ENCODE assay signal across 1 mouse cellular context in the genomic region with DNA sequence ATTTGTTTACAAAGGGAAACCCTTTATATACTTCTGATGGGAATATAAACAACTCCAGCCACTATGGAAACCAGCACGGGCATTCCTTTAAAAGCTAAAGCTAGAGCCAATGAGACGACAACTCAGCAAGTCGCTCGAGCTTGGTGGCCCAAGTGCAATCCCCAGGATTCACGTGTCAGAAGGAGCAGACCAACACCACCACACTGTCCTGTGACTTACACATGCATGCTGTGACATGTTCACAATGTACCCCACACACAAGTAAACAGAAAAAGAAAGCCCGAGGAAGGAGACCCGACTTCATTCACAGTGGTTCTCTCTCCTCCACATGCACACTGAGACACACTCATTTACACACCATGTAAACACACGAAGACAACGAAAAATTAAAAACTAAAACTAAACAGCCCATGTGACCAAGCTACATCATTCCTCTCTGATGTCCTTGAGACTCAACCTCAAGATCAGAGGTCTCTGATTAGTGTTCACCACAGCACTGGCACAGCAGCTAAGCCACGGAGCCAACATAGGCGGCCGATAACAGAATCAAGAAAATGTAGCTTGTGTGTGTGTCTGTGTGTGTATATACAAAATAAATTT.
A peak's percentile ranks its signal among the peaks of the same experiment; 100 is the strongest.
TF ChIP-seq lines count a peak whose summit lies in the region.

No protein-coding gene starts in this region.

TF ChIP-seq in MEL, 35 proteins besides CTCF, POLR2A, EP300 and RAD21 (continued from another document):
- TF ChIP-seq UBTF (IDR thresholded peaks at IDR 0.05; ENCODE audit: borderline replicate concordance, insufficient read depth, low read depth, low read length) = no peak
- 0 out of 2 replicates have a peak, but pooled peaks have one; percentile 25 for TF ChIP-seq MXI1 (IDR thresholded peaks at IDR 0.05; ENCODE audit: low read depth, low read length)
- TF ChIP-seq USF1 (IDR thresholded peaks at IDR 0.05; ENCODE audit: low read depth, low read length) = peak; percentile 67
